Mouse (Mus musculus) cerebellum, adult 2 months (tissue): ENCODE measurements around the gene Gpalpp1.

Experiments
- CTCF ChIP-seq: fragments of 200-500 bp; IDR thresholded peaks from 2 replicates; pipeline ENCODE4 v1.5.1; 2011; ENCODE audit warnings: low read depth, mild to moderate bottlenecking, control low read depth, low read length, moderate library complexity, borderline replicate concordance; ENCODE audit not compliant: insufficient read depth
- POLR2A ChIP-seq: fragments of 200-500 bp; IDR thresholded peaks from 2 replicates; pipeline ENCODE4 v1.6.1; 2011; ENCODE audit warnings: low read length, control low read depth, borderline replicate concordance; ENCODE audit not compliant: insufficient read depth

- TF ChIP-seq POLR2A (no peak), CTCF (no peak)
These were observed 24.4 kb upstream of the Gpalpp1 start for GRCm38 (mm10) chr14:76134975-76135374.
